In the genomic region with DNA sequence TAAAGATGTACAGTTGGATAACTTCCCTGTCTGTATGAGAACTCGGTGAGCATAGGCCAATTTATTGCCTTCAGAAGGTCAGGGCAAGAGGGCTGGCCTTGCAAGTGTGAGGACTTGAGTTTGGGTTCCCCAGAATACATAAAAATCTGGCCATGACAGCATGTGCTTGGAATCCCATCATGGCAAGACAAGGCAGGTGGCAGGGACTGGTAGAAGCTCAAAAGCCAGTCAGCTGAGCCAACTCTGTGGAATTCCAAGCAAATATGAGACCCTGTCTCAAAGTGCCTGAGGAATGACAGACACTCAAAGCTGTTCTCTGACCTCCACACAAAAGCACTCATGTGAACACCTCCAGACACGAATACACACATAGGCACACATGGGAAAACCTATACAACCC, we compare ENCODE assay signal across 19 mouse cellular contexts.
"Had no signal": no experiment of that assay in that cellular context is flagged by ENCODE, and none has a peak within 500 bp of the region (broad histone marks: within the 10 kb centered on the region; RNA-seq: fewer than 3 reads in every experiment).

No protein-coding gene starts in this region.

- H3K4me3 ChIP-seq: lung, embryonic 15.5 days; megakaryocyte, embryonic 14.5 days; midbrain, embryonic 13.5 days; midbrain, embryonic 15.5 days; neural tube, embryonic 13.5 days; neural tube, embryonic 15.5 days had no signal

- H3K4me2 ChIP-seq: lung, embryonic 15.5 days; midbrain, embryonic 11.5 days; midbrain, embryonic 13.5 days; midbrain, embryonic 15.5 days; neural tube, embryonic 13.5 days; neural tube, embryonic 15.5 days had no signal

- H3K27me3 ChIP-seq: lung, embryonic 15.5 days; midbrain, embryonic 13.5 days; midbrain, embryonic 15.5 days; neural tube, embryonic 13.5 days; neural tube, embryonic 15.5 days had no signal

- H3K4me1 ChIP-seq: lung, embryonic 15.5 days; megakaryocyte, embryonic 14.5 days; midbrain, embryonic 13.5 days; midbrain, embryonic 15.5 days; neural tube, embryonic 13.5 days; neural tube, embryonic 15.5 days had no signal

- H3K9ac ChIP-seq: lung, embryonic 15.5 days; midbrain, embryonic 13.5 days; midbrain, embryonic 15.5 days; neural tube, embryonic 13.5 days; neural tube, embryonic 15.5 days had no signal

- H3K27ac ChIP-seq: lung, embryonic 15.5 days; macrophage; midbrain, embryonic 13.5 days; midbrain, embryonic 15.5 days; neural tube, embryonic 13.5 days; neural tube, embryonic 15.5 days had no signal

- H3K36me3 ChIP-seq: lung, embryonic 15.5 days; midbrain, embryonic 13.5 days; midbrain, embryonic 15.5 days; neural tube, embryonic 13.5 days; neural tube, embryonic 15.5 days had no signal

- ATAC-seq: midbrain, embryonic 13.5 days; midbrain, embryonic 15.5 days had no signal

- H3K9me3 ChIP-seq: lung, embryonic 15.5 days; megakaryocyte, embryonic 14.5 days; midbrain, embryonic 13.5 days; midbrain, embryonic 15.5 days; neural tube, embryonic 13.5 days; neural tube, embryonic 15.5 days had no signal

- DNase-seq: lung, adult 2 months; lung, postnatal 10 days; lung, postnatal 36 days; retina, postnatal 1 day; right cerebral cortex, adult 18-20 months; right cerebral cortex, postnatal 25 days; right cerebral cortex, postnatal 4 days; spleen, adult 18-20 months; thymus, adult 18-20 months; thymus, postnatal 14 days; thymus, postnatal 36 days had no signal
